Mouse (Mus musculus) forebrain, embryonic 15.5 days (tissue): ENCODE results near the gene Ube2e3. TPM values are rescaled to one million over a fixed set of nuclear protein-coding genes. Genes with fewer than 3 reads are reported as not detected.
A peak's percentile ranks its signal among the peaks of the same experiment; 100 is the strongest.

Experiments
- ATAC-seq: fragments of 200-750 bp; cut with Nextera tagmentation; replicated peaks from 2 replicates; pipeline ENCODE4 v1.8.0; 2017; ENCODE audit warnings: mild to moderate bottlenecking, moderate TSS enrichment, moderate library complexity
- H3K27ac ChIP-seq: fragments of 300-500 bp; sonication (generic); replicated peaks from 2 replicates; pipeline ENCODE4 v1.5.1; 2015; ENCODE audit warnings: mild to moderate bottlenecking, inconsistent platforms
- H3K27me3 ChIP-seq: fragments of 300-500 bp; sonication (generic); 2 replicates; pipeline ENCODE4 v1.6.1; 2015; ENCODE audit warnings: inconsistent platforms
- H3K36me3 ChIP-seq: fragments of 300-500 bp; sonication (generic); 2 replicates; pipeline ENCODE4 v1.6.1; 2015; ENCODE audit warnings: mild to moderate bottlenecking, inconsistent platforms
- H3K4me1 ChIP-seq: fragments of 300-500 bp; sonication (generic); 2 replicates; pipeline ENCODE4 v1.6.1; 2015; ENCODE audit warnings: inconsistent platforms
- H3K4me2 ChIP-seq: fragments of 300-500 bp; sonication (generic); replicated peaks from 2 replicates; pipeline ENCODE4 v1.6.1; 2015; ENCODE audit warnings: mild to moderate bottlenecking, inconsistent platforms
- H3K4me3 ChIP-seq: fragments of 300-500 bp; sonication (generic); 2 replicates; pipeline ENCODE4 v1.5.1; 2015; ENCODE audit warnings: mild to moderate bottlenecking, inconsistent platforms
- H3K9ac ChIP-seq: fragments of 300-500 bp; sonication (generic); replicated peaks from 2 replicates; pipeline ENCODE4 v1.6.1; 2015; ENCODE audit warnings: mild to moderate bottlenecking, inconsistent platforms
- H3K9me3 ChIP-seq: fragments of 300-500 bp; sonication (generic); 2 replicates; pipeline ENCODE4 v1.6.1; 2016; ENCODE audit warnings: inconsistent platforms
- WGBS: fragments of 180-500 bp; shearing (Covaris S2); methylation state at CpG from one replicate; pipeline ENCODE4 v1.1.7; 2015; ENCODE audit warnings: mixed read lengths; 5-methylcytosine and 5-hydroxymethylcytosine counted together
- polyA plus RNA-seq: library from polyadenylated mRNA; unstranded; fragments of >200 nt; fragmentation: Nextera tagmentation; extraction: Ambion mirVana; gene quantifications from 2 replicates; pipeline ENCODE4 v1.2.1, GENCODE M21; 2015

The Ube2e3 gene
- polyA plus RNA-seq, 1 experiment from 2014 or later: 261 TPM

DNA sequence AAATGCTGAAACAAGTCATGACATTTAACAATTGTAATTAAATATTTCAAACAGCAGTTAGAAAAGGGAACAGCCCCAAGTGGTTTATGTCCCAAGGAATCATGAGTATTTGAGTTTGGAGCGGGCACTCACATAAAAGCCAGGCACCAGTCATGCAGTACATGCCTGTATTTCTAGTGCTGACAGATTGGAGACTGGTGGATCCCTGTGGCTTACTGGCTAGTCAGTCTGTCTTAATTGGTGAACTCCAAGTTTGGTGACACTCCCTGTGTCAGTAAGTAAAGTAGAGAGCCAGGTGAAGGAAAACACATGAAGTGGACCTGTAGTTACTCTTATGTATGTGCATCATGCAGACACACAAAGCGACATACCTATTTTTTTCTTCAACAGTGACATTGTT, 27.3 kb downstream of the Ube2e3 start:
- no peaks in the 10 kb centered on the region for H3K9me3 ChIP-seq
- no peak overlapping the region for H3K4me3 ChIP-seq
- ATAC-seq: no peak
- no peak overlapping the region for H3K27ac ChIP-seq
- H3K4me2 ChIP-seq: no peak overlapping the region
- no peaks in the 10 kb centered on the region for H3K36me3 ChIP-seq
- H3K9ac ChIP-seq: no peak overlapping the region
- no peaks in the 10 kb centered on the region for H3K27me3 ChIP-seq
- peaks cover 8% of the 10 kb centered on the region; the same call in 1 of the 2 replicates for H3K4me1 ChIP-seq
- 87% methylated on average over 2 of the region's 2 CpGs for WGBS

DNA sequence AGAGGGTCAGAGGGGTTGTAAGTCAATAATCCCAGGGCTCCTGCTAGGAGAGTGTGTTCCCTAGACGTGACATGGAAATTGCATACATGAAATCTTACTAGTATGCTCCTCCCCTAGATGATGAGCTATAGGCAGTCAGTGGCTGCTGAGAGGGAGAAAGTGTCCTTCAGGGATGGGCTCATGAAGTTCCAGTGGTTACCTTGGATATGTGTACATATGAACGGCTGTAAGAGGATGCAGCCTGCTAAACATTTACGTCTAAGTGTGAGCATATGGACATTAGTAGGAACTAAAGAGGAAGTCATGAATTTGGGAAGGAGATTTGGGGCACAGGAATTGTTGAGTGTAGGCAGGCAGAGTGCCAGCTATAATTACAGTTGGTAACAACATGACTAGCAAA, 38.0 kb downstream of the Ube2e3 start:
- ATAC-seq: peak; percentile 55; the same call in 1 of the 2 replicates
- H3K27me3 ChIP-seq: no peaks in the 10 kb centered on the region
- H3K9ac ChIP-seq: no peak overlapping the region
- H3K36me3 ChIP-seq: no peaks in the 10 kb centered on the region
- WGBS: 52% methylated on average over 3 of the region's 3 CpGs
- peaks cover 10% of the 10 kb centered on the region; the same call in 1 of the 2 replicates for H3K4me1 ChIP-seq
- no peak overlapping the region for H3K4me2 ChIP-seq
- H3K4me3 ChIP-seq: no peak overlapping the region
- H3K9me3 ChIP-seq: no peaks in the 10 kb centered on the region
- 0 out of 2 replicates have a peak overlapping the region, but pooled peaks have one; percentile 26 for H3K27ac ChIP-seq

DNA sequence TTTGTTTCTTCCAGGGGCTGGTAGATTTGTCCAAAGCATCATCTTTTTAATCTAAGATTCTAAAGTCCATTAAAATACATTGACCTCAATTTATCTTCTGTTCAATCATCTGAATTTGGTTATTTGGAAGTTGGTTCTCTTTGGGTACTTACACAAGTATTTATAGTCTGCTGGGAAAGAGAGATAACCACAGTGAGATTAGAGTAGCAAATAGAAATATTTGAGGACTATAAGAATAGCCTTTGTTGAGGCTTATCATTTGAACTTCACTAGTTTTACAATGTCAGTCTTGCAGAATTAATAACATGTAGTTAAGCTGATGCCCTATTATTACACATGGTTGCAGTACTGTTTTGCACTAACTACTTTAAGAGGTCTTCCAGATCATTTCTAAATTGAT, 43.6 kb downstream of the Ube2e3 start:
- Histone ChIP-seq H3K4me3 (no peak overlapping the region), H3K9ac (no peak overlapping the region), H3K4me2 (no peak overlapping the region), H3K9me3 (no peaks in the 10 kb centered on the region), H3K4me1 (0 out of 2 replicates have a peak, but pooled peaks cover 4% of the 10 kb centered on the region), H3K27me3 (no peaks in the 10 kb centered on the region), H3K36me3 (no peaks in the 10 kb centered on the region), H3K27ac (no peak overlapping the region)
- ATAC-seq: no peak

DNA sequence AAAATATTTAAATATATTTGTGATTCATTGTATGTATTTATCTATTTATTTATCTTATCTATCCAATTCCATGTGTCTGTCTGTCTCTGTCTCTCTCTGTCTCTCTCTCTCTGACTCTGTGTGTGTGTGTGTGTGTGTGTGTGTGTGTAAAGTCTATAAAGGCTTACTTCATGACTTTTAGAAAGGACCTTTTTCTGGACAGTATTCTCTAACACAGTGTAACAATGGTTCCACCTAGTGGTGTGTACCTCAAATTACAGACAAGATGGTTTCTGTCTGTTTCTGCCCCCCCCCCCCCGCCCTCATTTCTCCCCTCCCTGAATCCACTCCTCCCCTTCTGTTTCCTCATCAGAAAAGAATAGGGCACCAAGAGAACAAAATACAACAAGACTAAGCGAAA, 46.9 kb downstream of the Ube2e3 start:
- no peaks in the 10 kb centered on the region for H3K27me3 ChIP-seq
- no peaks in the 10 kb centered on the region for H3K9me3 ChIP-seq
- H3K4me2 ChIP-seq: no peak overlapping the region
- no peak overlapping the region for H3K4me3 ChIP-seq
- 0 out of 2 replicates have a peak, but pooled peaks cover 4% of the 10 kb centered on the region for H3K4me1 ChIP-seq
- H3K27ac ChIP-seq: no peak overlapping the region
- no peak overlapping the region for H3K9ac ChIP-seq
- ATAC-seq: no peak
- WGBS: 85% methylated on average over 2 of the region's 2 CpGs
- H3K36me3 ChIP-seq: no peaks in the 10 kb centered on the region

DNA sequence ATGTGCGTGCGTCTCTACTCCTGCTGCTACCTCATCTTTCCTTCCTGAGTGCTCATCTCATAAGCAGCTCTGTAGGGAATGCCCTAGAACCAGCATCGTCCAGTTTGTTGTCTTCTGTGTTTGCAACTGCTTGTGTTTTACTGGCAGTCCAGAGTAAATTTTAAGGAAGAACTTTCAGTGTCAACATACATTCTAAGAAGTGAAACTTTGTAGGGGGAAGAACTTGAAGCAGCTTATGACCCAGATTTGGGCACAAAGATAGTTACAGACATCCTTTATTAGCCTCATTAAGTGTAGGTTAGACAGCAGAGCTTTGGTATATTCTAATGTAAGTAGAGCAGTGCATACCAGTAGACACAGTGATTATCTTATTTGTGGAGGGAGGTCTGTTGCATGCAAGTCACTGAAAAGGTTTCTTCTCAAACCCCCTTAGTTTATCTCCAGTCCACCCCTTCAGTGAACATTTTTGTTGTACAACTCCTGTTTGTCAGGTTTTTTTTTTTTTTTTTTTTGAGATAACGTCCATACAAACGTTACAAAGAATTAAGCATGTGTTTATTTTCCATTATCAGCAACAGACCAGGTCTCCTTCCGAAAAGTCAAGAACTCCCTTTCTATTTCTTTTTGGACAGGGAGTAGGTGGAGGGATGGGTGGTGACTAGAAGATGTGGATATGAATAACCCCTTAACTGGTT, 55.2 kb downstream of the Ube2e3 start:
- Histone ChIP-seq H3K4me1 (peaks cover 5% of the 10 kb centered on the region; the same call in 1 of the 2 replicates), H3K4me3 (no peak overlapping the region), H3K36me3 (no peaks in the 10 kb centered on the region), H3K9me3 (no peaks in the 10 kb centered on the region), H3K27me3 (no peaks in the 10 kb centered on the region), H3K27ac (no peak overlapping the region), H3K4me2 (no peak overlapping the region), H3K9ac (no peak overlapping the region)
- no peak for ATAC-seq
- WGBS: 94% methylated on average over 6 of the region's 6 CpGs

DNA sequence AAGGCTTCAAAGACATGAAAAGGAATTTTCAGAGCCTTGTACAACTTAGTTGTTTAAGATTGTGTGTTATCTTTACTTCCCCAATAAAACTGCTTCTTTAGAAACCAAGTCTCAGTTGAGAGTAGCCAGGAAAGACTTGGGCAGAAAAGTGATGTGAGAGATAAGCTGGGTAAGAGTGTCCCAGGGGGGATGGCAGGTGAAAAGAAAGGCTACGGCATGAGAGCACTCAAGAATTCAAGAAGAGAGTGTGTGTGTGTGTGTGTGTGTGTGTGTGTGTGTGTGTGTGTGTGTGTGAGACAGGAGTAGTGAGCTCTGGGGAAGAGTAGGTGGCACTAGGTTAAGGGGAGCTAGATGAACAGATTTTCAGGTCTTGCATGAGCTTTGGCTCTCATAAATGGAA, 57.9 kb downstream of the Ube2e3 start:
- H3K27ac ChIP-seq: no peak overlapping the region
- no peaks in the 10 kb centered on the region for H3K9me3 ChIP-seq
- H3K4me1 ChIP-seq: peaks cover 8% of the 10 kb centered on the region
- no peak overlapping the region for H3K4me2 ChIP-seq
- ATAC-seq: no peak
- no peaks in the 10 kb centered on the region for H3K36me3 ChIP-seq
- 83% methylated on average over 1 of the region's 1 CpGs for WGBS
- H3K4me3 ChIP-seq: no peak overlapping the region
- no peak overlapping the region for H3K9ac ChIP-seq
- no peaks in the 10 kb centered on the region for H3K27me3 ChIP-seq

DNA sequence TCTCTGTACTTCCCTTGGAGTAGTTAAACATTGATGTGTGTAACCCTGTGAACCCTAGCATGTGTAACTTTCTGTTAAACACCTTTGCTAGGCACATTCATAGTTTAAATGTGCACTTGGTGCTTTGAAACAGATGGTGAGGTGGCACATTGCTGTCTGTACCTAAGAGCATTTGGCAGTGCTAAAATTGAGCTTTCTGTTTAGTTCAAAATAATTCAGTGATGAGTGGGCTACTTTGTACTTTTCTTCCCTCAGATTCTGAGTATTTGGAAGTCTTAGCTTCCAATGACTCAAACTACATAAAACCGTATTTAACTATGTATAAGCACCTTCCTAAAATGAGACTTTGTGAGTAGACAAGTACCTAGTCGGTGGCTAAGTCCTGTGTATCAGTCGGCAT, 59.7 kb downstream of the Ube2e3 start:
- H3K36me3 ChIP-seq: no peaks in the 10 kb centered on the region
- no peak overlapping the region for H3K4me2 ChIP-seq
- H3K9ac ChIP-seq: no peak overlapping the region
- no peaks in the 10 kb centered on the region for H3K9me3 ChIP-seq
- H3K4me3 ChIP-seq: no peak overlapping the region
- H3K4me1 ChIP-seq: peaks cover 8% of the 10 kb centered on the region
- 85% methylated on average over 3 of the region's 3 CpGs for WGBS
- H3K27ac ChIP-seq: no peak overlapping the region
- no peaks in the 10 kb centered on the region for H3K27me3 ChIP-seq
- ATAC-seq: no peak

DNA sequence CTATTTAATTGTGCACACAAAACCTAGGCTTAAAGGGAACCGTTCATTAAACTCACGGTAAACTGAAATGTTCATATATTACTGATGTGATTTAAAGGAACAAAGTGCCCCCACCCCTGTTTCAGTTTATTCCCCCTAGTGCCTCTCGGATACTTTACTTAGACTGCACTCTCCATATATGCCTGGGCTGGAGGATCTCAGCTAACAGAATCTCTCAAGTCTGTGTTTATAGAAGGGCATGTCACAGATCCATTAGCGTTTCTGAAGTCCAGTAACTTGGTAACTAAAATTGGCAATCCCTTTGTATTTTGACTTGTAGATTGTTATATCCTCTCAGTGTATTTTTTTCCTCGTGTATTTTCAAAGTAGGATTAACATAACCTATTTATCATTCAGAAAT, 60.2 kb downstream of the Ube2e3 start:
- no peak overlapping the region for H3K4me3 ChIP-seq
- no peak overlapping the region for H3K9ac ChIP-seq
- WGBS: 66% methylated on average over 5 of the region's 5 CpGs
- no peak overlapping the region for H3K4me2 ChIP-seq
- no peak for ATAC-seq
- H3K9me3 ChIP-seq: no peaks in the 10 kb centered on the region
- peaks cover 8% of the 10 kb centered on the region for H3K4me1 ChIP-seq
- H3K27me3 ChIP-seq: no peaks in the 10 kb centered on the region
- no peaks in the 10 kb centered on the region for H3K36me3 ChIP-seq
- H3K27ac ChIP-seq: no peak overlapping the region

DNA sequence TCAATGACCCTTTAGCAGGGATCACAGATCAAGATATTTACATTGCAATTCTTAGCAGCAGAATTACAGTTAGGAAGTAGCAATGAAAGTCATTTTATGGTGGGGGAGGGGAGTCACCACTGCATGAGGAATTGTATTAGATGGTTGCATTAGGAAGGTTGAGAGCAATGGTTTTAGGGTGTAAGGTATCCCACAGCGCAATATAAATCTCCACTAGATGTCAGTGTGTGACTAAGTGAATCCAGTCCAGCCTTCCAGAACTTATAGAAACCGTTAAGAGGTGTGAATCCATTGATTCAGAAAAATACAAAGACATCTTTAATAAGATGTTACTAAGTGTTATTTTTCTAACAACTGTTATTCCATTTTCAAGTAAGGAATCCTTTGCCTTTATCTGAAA, 63.4 kb downstream of the Ube2e3 start:
- Histone ChIP-seq H3K27me3 (no peaks in the 10 kb centered on the region), H3K9ac (no peak overlapping the region), H3K9me3 (no peaks in the 10 kb centered on the region), H3K36me3 (no peaks in the 10 kb centered on the region), H3K27ac (no peak overlapping the region), H3K4me3 (no peak overlapping the region), H3K4me1 (peaks cover 8% of the 10 kb centered on the region), H3K4me2 (no peak overlapping the region)
- 47% methylated on average over 2 of the region's 2 CpGs for WGBS
- no peak for ATAC-seq

DNA sequence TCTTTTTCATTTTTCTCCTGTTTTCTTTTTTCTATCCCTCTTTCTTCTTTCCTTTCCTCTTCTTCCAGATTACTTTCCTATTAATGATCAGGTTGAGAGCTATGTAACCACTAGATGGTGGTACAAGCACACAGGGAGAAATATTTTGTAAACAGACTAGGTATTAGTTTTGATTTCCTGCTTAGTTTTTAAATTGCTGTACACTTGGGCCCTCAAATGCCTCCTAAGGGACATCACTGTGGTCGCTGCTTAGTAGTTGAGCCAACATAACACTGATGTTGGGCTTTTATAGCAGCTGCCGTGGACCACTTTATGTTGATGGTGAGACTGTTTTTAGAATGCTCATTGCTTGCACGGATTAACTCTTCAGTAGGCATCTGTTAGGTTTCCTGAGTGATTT, 91.5 kb downstream of the Ube2e3 start:
- H3K9me3 ChIP-seq: no peaks in the 10 kb centered on the region
- H3K4me1 ChIP-seq: peaks cover 28% of the 10 kb centered on the region
- no peaks in the 10 kb centered on the region for H3K36me3 ChIP-seq
- 46% methylated on average over 3 of the region's 3 CpGs for WGBS
- peak; percentile 48 for ATAC-seq
- no peak overlapping the region for H3K4me3 ChIP-seq
- H3K4me2 ChIP-seq: no peak overlapping the region
- no peaks in the 10 kb centered on the region for H3K27me3 ChIP-seq
- H3K9ac ChIP-seq: no peak overlapping the region
- H3K27ac ChIP-seq: no peak overlapping the region

DNA sequence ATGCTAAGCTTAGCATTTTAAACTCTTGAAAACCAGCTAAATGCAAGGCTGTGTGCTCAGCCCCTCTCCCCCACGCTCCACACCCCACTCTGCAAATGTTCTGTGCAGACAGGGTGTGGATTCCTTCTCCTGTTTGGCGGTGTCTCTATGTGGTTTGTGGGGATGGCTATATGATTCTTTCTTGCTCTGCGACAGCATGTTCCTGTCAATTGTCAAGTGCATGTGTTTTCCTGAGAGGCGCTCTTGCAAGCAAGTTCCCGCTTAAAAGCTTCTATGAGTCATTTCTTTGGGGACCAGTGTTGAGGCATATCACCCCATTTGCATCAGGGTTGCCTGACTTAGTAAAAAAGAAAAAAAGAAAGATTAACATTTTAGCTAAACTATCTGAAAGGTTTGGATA, 92.4 kb downstream of the Ube2e3 start:
- Histone ChIP-seq H3K36me3 (no peaks in the 10 kb centered on the region), H3K27me3 (no peaks in the 10 kb centered on the region), H3K4me1 (peaks cover 28% of the 10 kb centered on the region), H3K9ac (no peak overlapping the region), H3K4me2 (no peak overlapping the region), H3K4me3 (no peak overlapping the region), H3K9me3 (no peaks in the 10 kb centered on the region), H3K27ac (no peak overlapping the region)
- ATAC-seq: 0 out of 2 replicates have a peak, but pooled peaks have one; percentile 38
- 77% methylated on average over 5 of the region's 5 CpGs for WGBS

DNA sequence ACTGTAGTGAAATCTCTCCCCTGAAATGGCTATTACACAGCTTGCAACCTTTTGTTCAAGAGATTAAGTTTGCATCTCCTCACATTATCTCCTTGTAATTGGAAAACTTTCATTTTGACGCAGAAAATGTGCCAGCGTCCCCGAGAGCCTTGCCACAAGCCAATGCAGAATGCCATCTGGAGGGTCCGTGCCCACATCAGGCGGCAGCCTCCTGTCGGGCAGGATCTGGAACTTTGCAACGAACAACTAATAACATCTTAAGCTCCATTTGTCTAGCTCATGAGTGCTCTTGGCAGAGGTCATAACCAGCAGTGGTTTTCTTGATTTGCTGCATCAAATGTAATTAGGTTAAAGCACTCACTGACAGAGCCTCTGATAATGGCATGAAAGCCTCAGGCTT, 93.1 kb downstream of the Ube2e3 start:
- Histone ChIP-seq H3K4me1 (peaks cover 28% of the 10 kb centered on the region), H3K36me3 (no peaks in the 10 kb centered on the region), H3K9ac (no peak overlapping the region), H3K9me3 (no peaks in the 10 kb centered on the region), H3K27me3 (no peaks in the 10 kb centered on the region), H3K4me3 (no peak overlapping the region), H3K27ac (no peak overlapping the region), H3K4me2 (no peak overlapping the region)
- WGBS: 33% methylated on average over 7 of the region's 7 CpGs
- ATAC-seq: 0 out of 2 replicates have a peak, but pooled peaks have one; percentile 57

DNA sequence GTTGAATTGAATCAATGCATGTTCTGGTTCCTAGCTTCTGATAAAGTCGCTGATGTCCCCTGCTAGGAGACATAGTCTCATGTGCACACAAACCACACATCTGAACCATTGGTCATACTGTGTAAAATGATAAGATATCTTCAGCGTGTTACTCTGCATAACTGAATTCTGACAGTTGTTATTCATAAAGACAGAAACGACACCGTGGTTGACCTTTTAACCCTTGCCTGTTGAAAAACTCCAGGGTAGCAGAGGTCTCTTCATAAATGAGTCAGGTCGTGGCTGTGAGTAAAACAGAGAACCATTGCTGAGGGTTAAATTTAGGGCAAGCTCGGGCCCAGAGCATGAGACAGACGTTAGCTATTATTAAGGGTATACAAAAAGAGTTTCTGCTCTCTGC, 93.7 kb downstream of the Ube2e3 start:
- Histone ChIP-seq H3K27ac (no peak overlapping the region), H3K4me3 (no peak overlapping the region), H3K27me3 (no peaks in the 10 kb centered on the region), H3K4me1 (peaks cover 28% of the 10 kb centered on the region), H3K4me2 (no peak overlapping the region), H3K9ac (no peak overlapping the region), H3K9me3 (no peaks in the 10 kb centered on the region), H3K36me3 (no peaks in the 10 kb centered on the region)
- ATAC-seq: no peak
- WGBS: 39% methylated on average over 7 of the region's 7 CpGs
